Mouse (Mus musculus) left cerebral cortex, adult 18-20 months (tissue): ENCODE measurements around the gene Saa3. TPM values are rescaled to one million over a fixed set of nuclear protein-coding genes. Genes with fewer than 3 reads are reported as not detected.
"Not testable (repeated sequence)": the region's sequence is repeated elsewhere in the genome, so short reads cannot be mapped to it uniquely, and the experiment has no call there.

Source experiments
- DNase-seq, 2 experiments: peaks; one replicate each; pipeline ENCODE4 v3.0.0; 2021 to 2022; ENCODE audit warnings: low spot score in 2 of 2, mixed read lengths in 1 of 2
- long read RNA-seq, 2 experiments: library from polyadenylated mRNA; stranded (forward); transcript quantifications; one replicate each; pipeline ENCODE4 v2.0.0; 2021
- total RNA-seq, 2 experiments: library from RNA; stranded (reverse); gene quantifications; 2 replicates each; pipeline ENCODE4 v1.2.3; 2021

The Saa3 gene
- total RNA-seq, result not detected
- long read RNA-seq, experiment 1, result 0 reads
- long read RNA-seq, experiment 2, result 0 reads

GRCm38 (mm10) chr7:46715600-46715999, at the start of gene Saa3:
Gene Saa3 (minus strand): TSS chr7:46715700.
- no peak for DNase-seq

GRCm38 (mm10) chr7:46764672-46765071, 49.2 kb upstream of the Saa3 start:
- DNase-seq, result no peak

- DNase-seq, result no peak
Observed at GRCm38 (mm10) chr7:46762601-46763000, 47.1 kb upstream of the Saa3 start.

- DNase-seq, result no peak
Observed at GRCm38 (mm10) chr7:46761049-46761795, 45.7 kb upstream of the Saa3 start.

- DNase-seq, result no peak
Observed at GRCm38 (mm10) chr7:46751490-46751889, 36.0 kb upstream of the Saa3 start, which contains the start of gene Saa2. Gene Saa2 (plus strand): TSS chr7:46751790.

GRCm38 (mm10) chr7:46748459-46748858, 33.0 kb upstream of the Saa3 start:
- no peak for DNase-seq

GRCm38 (mm10) chr7:46746381-46746780, 30.9 kb upstream of the Saa3 start:
- DNase-seq, result no peak

- DNase-seq, result no peak
Observed at GRCm38 (mm10) chr7:46745816-46746215, 30.3 kb upstream of the Saa3 start.

- DNase-seq, result not testable (repeated sequence)
Observed at GRCm38 (mm10) chr7:46742880-46743279, 27.4 kb upstream of the Saa3 start, which contains the start of gene Saa1. Gene Saa1 (minus strand): TSS chr7:46742980.

- not testable (repeated sequence) for DNase-seq
Observed at GRCm38 (mm10) chr7:46740041-46740440, 24.5 kb upstream of the Saa3 start.

GRCm38 (mm10) chr7:46738561-46739460, 23.3 kb upstream of the Saa3 start:
- no peak for DNase-seq

GRCm38 (mm10) chr7:46734983-46735382, 19.5 kb upstream of the Saa3 start:
- DNase-seq, result no peak

- DNase-seq, result no peak
Observed at GRCm38 (mm10) chr7:46732458-46732857, 17.0 kb upstream of the Saa3 start, which contains the start of gene Saa4. Gene Saa4 (minus strand): TSS chr7:46732603.

- DNase-seq, result no peak
Observed at GRCm38 (mm10) chr7:46727584-46727983, 12.1 kb upstream of the Saa3 start.

GRCm38 (mm10) chr7:46724396-46724795, 8.9 kb upstream of the Saa3 start:
- peak in 1 of 2 experiments; percentile 17 for DNase-seq

- DNase-seq, result no peak
Observed at GRCm38 (mm10) chr7:46723849-46724248, 8.3 kb upstream of the Saa3 start.

- no peak for DNase-seq
Observed at GRCm38 (mm10) chr7:46723354-46723753, 7.9 kb upstream of the Saa3 start.

- no peak for DNase-seq
Observed at GRCm38 (mm10) chr7:46720460-46720859, 5.0 kb upstream of the Saa3 start.

GRCm38 (mm10) chr7:46719526-46719925, 4.0 kb upstream of the Saa3 start:
- no peak for DNase-seq

- no peak for DNase-seq
Observed at GRCm38 (mm10) chr7:46718591-46719270, 3.2 kb upstream of the Saa3 start.

- peak in 1 of 2 experiments; percentile 31 for DNase-seq
Observed at GRCm38 (mm10) chr7:46716897-46717296, 1.4 kb upstream of the Saa3 start.
